Mouse (Mus musculus) gastrocnemius, postnatal 25 days (tissue): ENCODE measurements around the gene Tmem163. TPM values are rescaled to one million over a fixed set of nuclear protein-coding genes. Genes with fewer than 3 reads are reported as not detected.

Experiments used
- DNase-seq: peaks from one replicate; pipeline ENCODE4 v3.0.0; 2022
- total RNA-seq, 2 experiments: library from RNA; stranded (reverse); gene quantifications; 1 replicate in 1 of 2; 2 replicates in 1 of 2; pipeline ENCODE4 v1.2.3; 2021

The Tmem163 gene
- total RNA-seq, 2 experiments from 2014 or later: not detected

GRCm38 (mm10) chr1:127500219-127500618 lies 179.1 kb downstream of the Tmem163 start:
- peak; percentile 24 for DNase-seq

GRCm38 (mm10) chr1:127498746-127499145 lies 180.6 kb downstream of the Tmem163 start:
- DNase-seq: no peak

DNA sequence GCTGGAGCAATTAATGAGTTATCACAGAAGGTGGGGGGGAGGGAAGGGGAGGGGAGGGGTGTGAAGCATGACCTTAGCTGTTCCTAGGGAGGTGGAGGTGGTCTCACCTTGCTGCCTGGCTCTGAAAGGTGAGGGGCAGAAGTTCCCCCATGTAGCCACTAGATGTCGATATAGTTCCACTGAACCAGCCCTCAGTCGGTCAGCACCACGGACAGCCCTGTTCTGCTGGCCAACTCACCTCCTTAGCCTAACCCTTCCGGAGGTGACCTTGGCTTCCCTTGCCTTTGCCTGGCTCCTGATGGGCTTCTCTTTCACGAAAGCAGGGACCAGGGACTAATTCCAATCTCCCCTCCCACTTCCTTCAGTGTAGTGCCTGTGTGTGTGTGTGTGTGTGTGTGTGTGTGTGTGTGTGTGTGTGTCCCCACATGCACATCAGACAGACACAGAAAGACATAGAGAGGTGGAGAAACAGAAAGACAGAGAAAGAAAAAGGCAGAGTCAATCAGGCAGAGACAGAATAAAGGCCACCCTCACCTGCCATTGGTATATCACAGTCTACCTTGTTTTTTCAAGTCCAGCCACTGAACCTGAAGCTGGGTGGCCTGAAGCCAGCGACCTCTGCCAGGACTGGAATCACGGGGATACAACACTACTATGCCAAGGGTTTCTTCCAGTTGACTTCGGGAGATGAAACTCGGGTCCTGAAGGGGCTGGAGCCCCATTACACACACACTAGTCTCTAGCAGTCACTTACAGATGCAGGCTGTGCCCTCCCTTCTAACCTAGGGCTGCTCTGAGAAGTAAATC lies 182.4 kb downstream of the Tmem163 start:
- no peak for DNase-seq

GRCm38 (mm10) chr1:127487161-127487560 lies 192.2 kb downstream of the Tmem163 start:
- DNase-seq: no peak

DNA sequence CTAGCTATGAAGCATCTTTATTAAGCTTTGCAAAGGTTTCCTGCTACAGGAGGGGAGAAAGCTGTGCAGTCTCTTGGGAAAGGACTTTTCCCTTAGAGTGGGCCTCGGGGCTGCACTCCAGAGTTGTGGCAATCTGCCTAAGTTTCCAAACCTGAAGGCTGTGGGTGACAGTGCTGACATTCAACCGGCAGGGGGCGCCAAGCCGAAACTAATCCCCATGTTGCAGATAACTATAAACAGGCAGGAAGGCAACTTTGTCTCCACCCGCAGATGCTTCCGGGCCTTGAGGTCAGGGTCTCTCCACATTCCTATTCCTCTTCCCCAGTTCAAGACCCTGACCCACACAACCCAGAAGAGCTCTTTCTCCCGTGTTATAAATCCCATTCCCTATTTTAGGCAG lies 194.5 kb downstream of the Tmem163 start:
- DNase-seq: no peak

GRCm38 (mm10) chr1:127484188-127484587 lies 195.2 kb downstream of the Tmem163 start:
- no peak for DNase-seq

DNA sequence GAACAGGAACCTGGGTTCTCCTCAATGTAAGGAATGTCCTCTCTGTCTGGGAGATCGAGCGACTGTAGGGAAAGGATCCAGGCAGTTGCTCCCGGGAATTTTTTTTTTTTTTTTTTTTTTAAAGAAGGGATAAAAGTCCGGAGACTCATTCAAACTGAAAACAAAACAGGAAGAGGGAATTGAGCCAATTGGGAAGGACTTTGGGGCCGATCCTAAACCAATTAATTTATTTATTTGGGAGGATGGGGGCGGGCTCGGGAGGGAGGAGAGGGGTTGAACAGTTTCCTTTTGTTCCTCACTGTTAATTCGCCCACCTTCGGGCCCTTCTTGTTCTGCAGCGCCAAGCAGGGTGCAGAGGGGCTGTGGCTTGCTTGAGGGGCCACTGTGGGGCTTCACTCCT lies 196.4 kb downstream of the Tmem163 start:
- DNase-seq: no peak

- DNase-seq: no peak
These were observed 203.6 kb downstream of the Tmem163 start for GRCm38 (mm10) chr1:127475756-127476155.

DNA sequence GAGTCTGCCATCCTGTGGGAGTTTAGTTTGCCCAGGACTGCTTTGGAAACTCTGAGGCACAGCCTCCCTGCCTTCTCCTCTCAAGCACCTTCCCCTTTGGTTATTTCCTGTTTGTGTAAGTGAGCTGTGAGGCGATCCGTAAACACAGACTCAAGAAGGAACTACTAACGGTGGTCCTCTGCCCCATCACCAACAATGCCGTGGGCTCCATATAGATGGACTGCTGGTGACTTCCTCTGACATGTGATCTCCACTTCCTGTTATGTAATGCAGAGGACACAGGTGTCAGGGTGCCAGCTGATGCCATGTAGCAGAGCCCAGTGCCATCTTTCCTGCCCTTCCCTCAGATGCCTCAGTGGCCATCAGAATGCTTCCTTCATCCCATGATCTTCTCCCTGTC lies 209.2 kb downstream of the Tmem163 start:
- DNase-seq: no peak

DNA sequence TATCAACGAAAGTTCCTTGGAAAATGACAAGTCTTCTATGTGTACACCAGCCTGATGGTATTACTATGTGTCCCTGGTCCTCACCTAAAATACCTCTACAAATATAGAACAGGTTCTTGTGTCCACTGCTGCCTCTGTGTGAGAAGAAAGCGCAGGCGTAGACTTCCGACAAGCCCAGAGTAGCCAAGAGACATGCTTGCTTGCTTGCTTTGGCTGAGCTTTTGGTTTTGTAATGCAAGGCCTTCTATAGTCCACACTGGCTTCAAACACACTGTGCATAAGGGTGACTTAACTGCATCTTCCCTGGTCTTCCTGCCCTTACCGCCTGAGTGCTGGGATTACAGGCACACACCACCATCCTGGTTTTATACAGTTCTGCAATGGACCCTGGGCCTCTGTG lies 212.1 kb downstream of the Tmem163 start:
- DNase-seq: no peak

DNA sequence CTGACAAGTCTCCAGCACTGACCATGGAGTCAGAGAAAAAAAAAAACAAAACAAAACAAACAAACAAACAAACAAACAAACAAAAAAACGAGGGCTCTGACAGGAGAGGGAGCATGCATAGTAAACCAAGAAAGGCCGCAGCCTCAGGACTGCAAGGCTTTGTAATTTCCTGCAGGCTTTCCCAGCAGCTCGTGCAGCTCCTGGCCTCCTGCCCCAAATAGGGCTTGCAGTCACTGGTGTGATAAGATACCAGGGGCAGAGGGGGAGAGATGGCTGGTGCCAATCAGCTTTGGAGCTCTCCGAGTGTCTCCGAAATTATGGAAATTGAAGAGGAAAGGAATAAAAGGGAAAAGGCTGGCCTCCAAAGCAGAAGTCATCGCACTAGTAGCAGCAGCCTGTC lies 214.1 kb downstream of the Tmem163 start:
- no peak for DNase-seq

DNA sequence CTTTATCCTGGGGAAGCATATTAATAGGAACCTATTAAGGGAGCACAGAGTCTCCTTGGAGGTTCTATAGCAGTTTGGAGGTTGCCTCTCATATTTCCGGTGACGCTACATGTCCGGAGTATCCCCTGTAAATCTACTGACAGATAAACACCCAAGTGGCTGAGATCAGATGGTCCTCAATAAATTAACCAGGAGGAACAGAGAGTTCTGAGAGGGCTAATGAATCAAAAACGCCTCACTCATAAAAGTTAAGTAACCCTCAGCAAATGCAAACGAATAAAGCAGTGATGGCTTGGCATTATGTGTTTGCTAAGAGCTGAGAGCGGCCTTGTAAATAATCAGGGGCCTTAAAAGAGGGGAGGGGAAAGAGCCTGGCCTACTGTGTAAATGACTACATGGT lies 215.3 kb downstream of the Tmem163 start:
- DNase-seq: no peak

DNA sequence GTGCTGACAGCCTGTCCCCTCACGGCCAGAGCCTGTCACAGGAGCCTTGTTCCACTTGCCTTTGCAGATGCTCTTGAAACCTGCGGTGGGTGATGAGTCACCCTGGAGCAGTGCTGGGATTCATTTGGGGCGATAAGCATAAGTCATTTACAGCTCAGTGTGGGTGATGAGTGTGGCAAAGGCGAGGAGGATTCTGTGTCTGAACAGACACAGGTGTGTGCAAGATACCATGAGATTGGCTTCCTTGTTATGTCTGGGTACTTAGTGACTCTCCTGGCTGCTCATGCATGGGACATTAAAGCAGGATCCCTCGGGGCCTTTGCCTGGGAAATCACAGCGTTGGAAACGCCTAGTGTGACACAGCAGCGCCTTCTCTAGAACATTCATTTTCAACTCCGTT lies 218.3 kb downstream of the Tmem163 start:
- DNase-seq: no peak

GRCm38 (mm10) chr1:127459576-127459975 lies 219.8 kb downstream of the Tmem163 start:
- DNase-seq: no peak

GRCm38 (mm10) chr1:127459015-127459451 lies 220.3 kb downstream of the Tmem163 start:
- DNase-seq: peak; percentile 35

DNA sequence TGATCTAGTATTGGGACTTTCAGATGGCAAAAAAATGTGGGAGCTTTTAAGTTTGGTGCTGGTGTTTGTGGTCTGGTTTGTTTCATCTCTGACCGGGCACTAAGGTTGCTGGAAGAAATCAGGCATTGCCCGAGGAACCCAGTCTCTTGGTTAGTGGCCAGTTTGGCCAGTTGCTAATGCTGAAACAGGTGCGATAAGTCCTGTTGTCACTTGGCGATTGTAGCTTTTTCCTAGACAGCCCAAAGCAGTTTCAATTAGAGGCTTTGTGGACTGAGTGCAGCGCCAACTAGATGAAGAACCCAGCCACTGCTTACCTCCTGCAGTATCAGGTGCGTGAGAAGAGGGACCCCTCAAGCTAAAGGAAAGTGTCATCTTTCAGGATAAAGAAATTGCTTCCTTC lies 226.0 kb downstream of the Tmem163 start:
- no peak for DNase-seq

DNA sequence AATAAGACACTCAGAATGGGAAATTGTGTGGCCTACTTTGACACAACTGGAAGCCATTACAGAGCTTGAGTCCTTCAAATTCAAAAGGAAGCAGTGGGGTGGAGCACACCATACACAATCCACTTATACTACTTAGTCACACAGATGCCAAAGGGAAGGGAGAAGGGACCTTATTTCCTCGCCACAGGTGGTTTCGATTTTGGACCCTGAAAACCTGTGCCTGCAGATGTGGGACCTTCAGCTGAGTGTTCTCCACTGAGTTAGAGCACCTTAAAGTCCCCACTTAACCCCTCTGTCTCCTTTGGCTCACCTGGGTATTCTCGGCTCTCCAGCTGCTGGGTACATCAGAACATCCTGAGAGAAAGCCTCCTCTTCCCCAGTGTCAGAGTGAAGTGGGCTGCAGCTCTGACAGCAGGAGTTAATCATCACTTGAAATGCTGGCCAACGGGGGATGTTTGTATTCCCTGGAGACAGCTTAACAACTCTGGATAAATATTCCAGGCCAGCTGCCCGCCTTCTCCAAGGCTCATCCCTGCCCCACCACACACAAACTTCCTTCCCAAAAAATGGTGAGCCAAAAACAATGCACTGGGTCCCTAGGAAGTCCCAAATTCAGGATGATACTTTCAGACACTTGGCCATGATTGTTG lies 234.4 kb downstream of the Tmem163 start:
- peak; percentile 41 for DNase-seq

- no peak for DNase-seq
These were observed 236.2 kb downstream of the Tmem163 start for GRCm38 (mm10) chr1:127442880-127443877.

DNA sequence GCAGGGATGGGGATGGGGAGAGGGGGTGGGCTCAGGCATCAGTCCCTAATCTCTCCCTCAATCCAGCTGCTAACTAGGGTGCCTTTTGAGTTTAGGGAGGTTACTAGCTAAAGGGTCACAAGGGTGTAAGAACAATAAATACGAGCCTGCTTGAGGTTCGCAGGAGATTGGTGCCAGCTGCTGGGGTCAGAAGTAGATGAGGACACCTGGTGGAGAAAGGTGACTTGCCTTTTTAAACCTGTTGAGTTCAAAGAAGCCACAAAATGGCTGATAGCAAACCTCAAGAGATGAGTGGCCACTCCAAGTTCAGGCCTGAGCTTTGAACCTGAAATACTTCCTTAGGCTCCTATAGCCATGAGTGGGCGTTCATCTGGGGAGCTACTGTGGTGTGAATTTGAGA lies 237.6 kb downstream of the Tmem163 start:
- no peak for DNase-seq

- no peak for DNase-seq
These were observed 238.3 kb downstream of the Tmem163 start for GRCm38 (mm10) chr1:127441007-127441406.

- no peak for DNase-seq
These were observed 239.9 kb downstream of the Tmem163 start for GRCm38 (mm10) chr1:127439452-127439891.

GRCm38 (mm10) chr1:127437091-127437490 lies 242.3 kb downstream of the Tmem163 start:
- no peak for DNase-seq
